Mouse (Mus musculus) limb, embryonic 12.5 days (tissue): Measurements from ENCODE around the gene Il11ra1. TPM values are rescaled to one million over a fixed set of nuclear protein-coding genes. Genes with fewer than 3 reads are reported as not detected.
"Not testable (repeated sequence)": the region's sequence is repeated elsewhere in the genome, so short reads cannot be mapped to it uniquely, and the experiment has no call there.

Experiments
- ATAC-seq: fragments of 200-750 bp; cut with Nextera tagmentation; 2 replicates; pipeline ENCODE4 v1.8.0; 2017; ENCODE audit warnings: low read depth, moderate TSS enrichment; ENCODE audit not compliant: insufficient number of reproducible peaks, insufficient read depth, low FRiP score, low TSS enrichment
- H3K27ac ChIP-seq: fragments of 300-500 bp; sonication (generic); 2 replicates; pipeline ENCODE4 v1.5.1; 2016; ENCODE audit warnings: mild to moderate bottlenecking, moderate library complexity
- H3K27me3 ChIP-seq: fragments of 300-500 bp; sonication (generic); 2 replicates; pipeline ENCODE4 v1.6.1; 2016; ENCODE audit warnings: mild to moderate bottlenecking, moderate library complexity
- H3K36me3 ChIP-seq: fragments of 300-500 bp; sonication (generic); 2 replicates; pipeline ENCODE4 v1.6.1; 2016; ENCODE audit warnings: mild to moderate bottlenecking, moderate library complexity
- H3K4me1 ChIP-seq: fragments of 300-500 bp; sonication (generic); replicated peaks from 2 replicates; pipeline ENCODE4 v1.6.1; 2016
- H3K4me2 ChIP-seq: fragments of 300-500 bp; sonication (generic); 2 replicates; pipeline ENCODE4 v1.6.1; 2016; ENCODE audit warnings: mild to moderate bottlenecking, moderate library complexity
- H3K4me3 ChIP-seq: fragments of 300-500 bp; sonication (generic); replicated peaks from 2 replicates; pipeline ENCODE4 v1.5.1; 2016; ENCODE audit warnings: mild to moderate bottlenecking
- H3K9ac ChIP-seq: fragments of 300-500 bp; sonication (generic); replicated peaks from 2 replicates; pipeline ENCODE4 v1.6.1; 2016; ENCODE audit warnings: mild to moderate bottlenecking, moderate library complexity
- H3K9me3 ChIP-seq: fragments of 300-500 bp; sonication (generic); 2 replicates; pipeline ENCODE4 v1.6.1; 2016; ENCODE audit warnings: mild to moderate bottlenecking, moderate library complexity
- WGBS: fragments of 180-500 bp; shearing (Covaris S2); methylation state at CpG from one replicate; pipeline ENCODE4 v1.1.7; 2016; 5-methylcytosine and 5-hydroxymethylcytosine counted together
- polyA plus RNA-seq: library from polyadenylated mRNA; unstranded; fragments of >200 nt; fragmentation: Nextera tagmentation; extraction: Ambion mirVana; gene quantifications from 2 replicates; pipeline ENCODE4 v1.2.1, GENCODE M21; 2016

The Il11ra1 gene
- polyA plus RNA-seq, 1 experiment from 2014 or later: 302 TPM

- Histone ChIP-seq H3K9ac (no peak overlapping the region), H3K27ac (no peak overlapping the region), H3K4me2 (no peak overlapping the region), H3K36me3 (no peaks in the 10 kb centered on the region), H3K27me3 (peaks cover 80% of the 10 kb centered on the region), H3K9me3 (no peaks in the 10 kb centered on the region), H3K4me1 (peaks cover 37% of the 10 kb centered on the region), H3K4me3 (no peak overlapping the region)
- ATAC-seq: no peak
- WGBS: 62% methylated on average over 4 of the region's 4 CpGs
Measured at GRCm38 (mm10) chr4:41681176-41681575, 18.6 kb upstream of the Il11ra1 start.

- no peak overlapping the region for H3K9ac ChIP-seq
Measured at GRCm38 (mm10) chr4:41681947-41682346, 17.8 kb upstream of the Il11ra1 start.

GRCm38 (mm10) chr4:41682789-41683188, 17.0 kb upstream of the Il11ra1 start:
- Histone ChIP-seq H3K9ac (no peak overlapping the region), H3K4me3 (no peak overlapping the region), H3K4me1 (peaks cover 21% of the 10 kb centered on the region), H3K27ac (0 out of 2 replicates have a peak overlapping the region, but pooled peaks have one; percentile 23), H3K36me3 (no peaks in the 10 kb centered on the region), H3K4me2 (no peak overlapping the region), H3K9me3 (no peaks in the 10 kb centered on the region), H3K27me3 (peaks cover 73% of the 10 kb centered on the region)
- 13% methylated on average over 6 of the region's 6 CpGs for WGBS
- no peak for ATAC-seq

More at GRCm38 (mm10) chr4:41681947-41682346, 17.8 kb upstream of the Il11ra1 start:
- Histone ChIP-seq H3K4me3 (no peak overlapping the region), H3K27me3 (peaks cover 80% of the 10 kb centered on the region), H3K4me1 (peaks cover 30% of the 10 kb centered on the region), H3K36me3 (no peaks in the 10 kb centered on the region), H3K4me2 (no peak overlapping the region), H3K9me3 (no peaks in the 10 kb centered on the region), H3K27ac (no peak overlapping the region)
- ATAC-seq: no peak
- 55% methylated on average over 10 of the region's 10 CpGs for whole genome bisulfite sequencing

GRCm38 (mm10) chr4:41683303-41683702, 16.5 kb upstream of the Il11ra1 start:
- H3K27ac ChIP-seq, H3K36me3 ChIP-seq, H3K9me3 ChIP-seq, ATAC-seq, H3K9ac ChIP-seq: not testable (repeated sequence)
- WGBS: 0% methylated on average over 2 of the region's 27 CpGs
- Histone ChIP-seq H3K4me1 (peaks cover 21% of the 10 kb centered on the region), H3K27me3 (peaks cover 68% of the 10 kb centered on the region), H3K4me3 (peak overlapping the region; percentile 27; the same call in 1 of the 2 replicates), H3K4me2 (peak overlapping the region; percentile 47)

GRCm38 (mm10) chr4:41684131-41684930, 15.5 kb upstream of the Il11ra1 start:
- 3% methylated on average over 26 of the region's 27 CpGs for WGBS
- not testable (repeated sequence) for H3K9ac ChIP-seq, ATAC-seq, H3K27ac ChIP-seq, H3K9me3 ChIP-seq, H3K36me3 ChIP-seq
- Histone ChIP-seq H3K4me3 (0 out of 2 replicates have a peak overlapping the region, but pooled peaks have one; percentile 4), H3K27me3 (peaks cover 61% of the 10 kb centered on the region), H3K4me1 (peaks cover 17% of the 10 kb centered on the region), H3K4me2 (peak overlapping the region; percentile 42)

- not testable (repeated sequence) for H3K4me3 ChIP-seq, ATAC-seq, H3K4me2 ChIP-seq, H3K9me3 ChIP-seq, H3K9ac ChIP-seq, H3K27ac ChIP-seq, H3K36me3 ChIP-seq
- H3K27me3 ChIP-seq: peaks cover 54% of the 10 kb centered on the region
- 1% methylated on average over 14 of the region's 14 CpGs for WGBS
- peaks cover 10% of the 10 kb centered on the region for H3K4me1 ChIP-seq
Measured at GRCm38 (mm10) chr4:41684931-41685453, 14.8 kb upstream of the Il11ra1 start.

- H3K9me3 ChIP-seq, H3K4me1 ChIP-seq, H3K27ac ChIP-seq, ATAC-seq, H3K4me3 ChIP-seq, H3K9ac ChIP-seq, H3K36me3 ChIP-seq, H3K4me2 ChIP-seq: not testable (repeated sequence)
- H3K27me3 ChIP-seq: peaks cover 45% of the 10 kb centered on the region
- WGBS: 59% methylated on average over 10 of the region's 10 CpGs
Measured at GRCm38 (mm10) chr4:41685882-41686492, 13.8 kb upstream of the Il11ra1 start.

- not testable (repeated sequence) for H3K9me3 ChIP-seq, H3K4me1 ChIP-seq, ATAC-seq, H3K27ac ChIP-seq, H3K4me3 ChIP-seq, H3K36me3 ChIP-seq, H3K9ac ChIP-seq, H3K4me2 ChIP-seq
- peaks cover 35% of the 10 kb centered on the region for H3K27me3 ChIP-seq
- 64% methylated on average over 1 of the region's 1 CpGs for WGBS
Measured at GRCm38 (mm10) chr4:41688562-41688961, 11.2 kb upstream of the Il11ra1 start.

- WGBS: no CpG with 5 or more reads among the region's 4 CpGs
- not testable (repeated sequence) for H3K4me1 ChIP-seq, H3K4me3 ChIP-seq, H3K9me3 ChIP-seq, H3K27ac ChIP-seq, H3K36me3 ChIP-seq, ATAC-seq, H3K4me2 ChIP-seq, H3K9ac ChIP-seq
- H3K27me3 ChIP-seq: peaks cover 28% of the 10 kb centered on the region
Measured at GRCm38 (mm10) chr4:41690014-41690413, 9.8 kb upstream of the Il11ra1 start.

DNA sequence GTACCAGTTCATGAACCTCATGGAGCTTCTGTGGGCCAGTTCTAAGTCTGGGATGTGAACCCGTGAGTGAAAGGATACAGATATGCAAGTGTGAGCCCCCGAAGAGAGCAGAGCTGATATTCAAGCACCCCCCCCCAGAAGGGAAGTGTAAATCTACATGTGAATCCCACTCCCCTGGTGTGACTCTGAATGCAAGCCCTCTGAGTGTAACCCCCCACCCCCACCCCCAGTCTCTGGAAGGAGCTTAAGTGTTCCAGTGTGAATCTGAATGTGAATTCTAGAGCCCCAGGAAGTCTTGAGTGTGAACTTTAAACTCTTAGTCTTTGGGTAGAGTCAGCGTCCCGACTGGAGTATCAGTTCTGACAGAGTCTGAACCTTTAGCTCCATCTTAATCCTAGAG, 6.3 kb upstream of the Il11ra1 start:
- not testable (repeated sequence) for H3K27ac ChIP-seq, H3K9ac ChIP-seq, ATAC-seq, H3K36me3 ChIP-seq, H3K4me1 ChIP-seq, H3K4me2 ChIP-seq, H3K9me3 ChIP-seq, H3K4me3 ChIP-seq
- H3K27me3 ChIP-seq: peaks cover 26% of the 10 kb centered on the region
- 18% methylated on average over 4 of the region's 4 CpGs for WGBS

DNA sequence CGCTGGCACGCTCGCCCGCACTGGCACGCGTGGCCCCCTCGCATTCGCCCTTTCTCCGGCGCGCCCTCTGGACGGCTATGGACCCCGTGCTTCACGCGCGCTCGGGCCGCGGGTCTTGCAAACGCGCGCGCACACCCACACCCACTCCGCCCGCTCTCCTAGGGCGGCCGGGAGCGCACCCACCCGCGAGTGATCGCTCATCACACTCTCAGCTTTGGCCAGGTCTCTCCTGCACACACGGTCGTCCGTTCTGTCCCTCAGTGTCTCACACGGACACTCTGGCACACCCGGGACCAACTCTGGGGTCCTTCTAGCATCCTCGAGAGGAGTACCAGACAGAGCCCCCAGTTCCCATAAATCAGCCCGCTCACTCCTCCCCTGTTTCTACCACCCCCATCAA, 4.0 kb upstream of the Il11ra1 start:
- H3K9me3 ChIP-seq, H3K4me1 ChIP-seq, H3K36me3 ChIP-seq, H3K27ac ChIP-seq, H3K9ac ChIP-seq, ATAC-seq: not testable (repeated sequence)
- 0 out of 2 replicates have a peak overlapping the region, but pooled peaks have one; percentile 12 for H3K4me3 ChIP-seq
- peak overlapping the region; percentile 41; the same call in 1 of the 2 replicates for H3K4me2 ChIP-seq
- under 1% methylated on average over 18 of the region's 38 CpGs for WGBS
- peaks cover 26% of the 10 kb centered on the region for H3K27me3 ChIP-seq
